Mouse (Mus musculus) cerebellum, postnatal 25 days (tissue): ENCODE data around the gene Eif3b.

ENCODE experiments used
- DNase-seq, 2 experiments: peaks; one replicate each; pipeline ENCODE4 v3.0.0; 2021; ENCODE audit warnings: mixed read lengths in 2 of 2

Eif3b gene

DNA sequence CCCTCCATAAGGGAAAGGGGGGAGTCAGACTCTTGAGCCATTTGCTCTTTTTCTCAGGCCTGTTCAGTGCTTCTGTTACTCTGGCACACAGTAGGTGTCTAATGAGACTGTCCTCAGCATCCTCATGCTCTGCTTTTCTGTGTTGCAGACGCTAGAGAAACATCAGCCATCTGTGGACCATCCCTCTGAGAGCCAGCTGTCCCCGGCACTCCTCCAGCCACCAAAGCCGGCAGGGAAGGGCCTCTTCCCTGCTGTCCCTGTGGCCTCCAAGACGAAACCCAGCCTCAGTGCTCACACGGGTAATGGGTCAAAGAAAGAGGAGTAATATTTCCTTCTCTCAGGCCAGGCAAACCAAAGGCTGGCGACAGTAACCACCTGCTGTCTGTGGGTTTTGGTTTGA is 72.0 kb downstream of the Eif3b start:
- DNase-seq = no peak

DNA sequence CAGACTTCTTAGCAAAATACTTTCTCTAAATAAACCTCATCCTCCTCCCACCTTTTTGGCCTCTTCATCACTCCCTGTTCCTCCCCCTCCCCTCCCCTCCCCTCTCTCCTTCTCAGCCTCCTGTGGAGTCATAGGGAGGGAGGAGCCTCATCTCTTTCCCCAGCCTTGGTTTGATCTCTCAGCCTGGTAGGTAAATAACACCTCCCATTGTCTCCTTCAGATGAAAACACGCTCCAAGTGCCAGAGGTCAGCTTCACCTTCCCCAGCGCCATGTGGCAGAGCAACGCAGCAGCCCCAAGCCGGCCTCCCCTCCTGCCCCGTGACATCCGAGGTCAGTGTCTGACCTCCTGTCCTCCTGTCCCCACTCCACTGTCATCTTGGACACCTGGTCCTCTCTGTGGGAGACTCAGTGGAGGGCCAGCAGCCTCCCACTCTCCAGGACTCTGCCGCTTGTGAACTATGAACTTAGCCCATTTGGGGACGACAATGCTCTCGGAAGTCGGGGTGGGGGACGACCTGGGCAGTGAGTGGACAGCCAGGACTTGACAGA is 73.6 kb downstream of the Eif3b start:
- DNase-seq = no peak
